Mouse (Mus musculus): Measurements from ENCODE around the gene Slc22a8. TPM values are rescaled to one million over a fixed set of nuclear protein-coding genes. Genes with fewer than 3 reads are reported as not detected.

Gene Slc22a8
- polyA plus RNA-seq, 1 experiment from 2014 or later, result 0.04 TPM

DNA sequence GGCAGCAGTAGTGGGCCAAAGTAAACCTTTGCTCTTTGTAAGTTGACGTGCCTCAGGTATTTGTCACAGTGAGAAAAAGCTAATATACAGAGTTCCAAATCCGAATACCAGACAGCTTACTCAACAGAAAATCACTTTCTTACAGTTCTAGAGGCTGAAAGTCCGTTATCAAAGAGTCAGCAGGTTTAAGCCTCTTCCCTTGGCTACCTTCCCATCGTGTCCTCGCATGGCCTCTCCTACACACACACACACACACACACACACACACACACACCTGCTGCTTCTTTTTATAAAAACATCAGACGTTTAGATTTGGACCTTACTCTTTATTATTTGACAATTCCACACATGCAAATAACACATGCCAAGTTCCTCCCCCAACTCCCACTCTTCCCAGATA, 39.8 kb downstream of the Slc22a8 start:
- H3K9me3 ChIP-seq, result peaks cover 3% of the 10 kb centered on the region; the same call in 1 of the 2 replicates
- no peak overlapping the region for H3K27ac ChIP-seq (replicated peaks)
- ATAC-seq (ENCODE audit: extremely low read depth, insufficient number of reproducible peaks, low FRiP score, low TSS enrichment), result no peak
- no peaks in the 10 kb centered on the region for H3K4me1 ChIP-seq
- peaks cover 2% of the 10 kb centered on the region; the same call in 1 of the 2 replicates for H3K27me3 ChIP-seq (replicated peaks)
- H3K4me2 ChIP-seq, result no peak overlapping the region
- no peak overlapping the region for H3K4me3 ChIP-seq
- H3K9ac ChIP-seq, result no peak overlapping the region
- H3K36me3 ChIP-seq, result no peaks in the 10 kb centered on the region
- 74% methylated on average over 6 of the region's 6 CpGs for WGBS

DNA sequence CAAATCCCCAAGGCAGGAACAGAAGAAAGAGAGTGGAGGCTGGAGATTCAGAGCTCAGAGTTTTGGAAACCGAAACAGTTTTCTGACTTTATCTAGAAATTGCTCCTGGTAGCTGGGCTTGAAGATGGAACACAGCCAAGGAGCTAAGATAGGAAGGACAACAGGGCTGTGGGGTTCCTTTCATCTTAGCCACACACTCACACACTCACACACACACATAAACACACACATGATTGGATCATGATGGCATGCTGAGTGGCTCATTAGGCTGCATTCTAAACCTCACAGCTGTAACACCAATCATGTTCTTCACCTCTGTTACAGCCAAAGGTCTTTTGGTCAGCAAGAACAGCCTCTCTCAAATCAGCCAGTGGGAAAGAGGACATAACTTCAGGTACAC, 41.0 kb downstream of the Slc22a8 start:
- ATAC-seq (ENCODE audit: extremely low read depth, insufficient number of reproducible peaks, low FRiP score, low TSS enrichment), result no peak
- Histone ChIP-seq H3K4me3 (no peak overlapping the region), H3K36me3 (no peaks in the 10 kb centered on the region), H3K27ac (replicated peaks) (no peak overlapping the region), H3K4me1 (no peaks in the 10 kb centered on the region), H3K27me3 (replicated peaks) (no peaks in the 10 kb centered on the region), H3K4me2 (no peak overlapping the region), H3K9ac (no peak overlapping the region), H3K9me3 (peaks cover 3% of the 10 kb centered on the region; the same call in 1 of the 2 replicates)
- 52% methylated on average over 1 of the region's 1 CpGs for WGBS

DNA sequence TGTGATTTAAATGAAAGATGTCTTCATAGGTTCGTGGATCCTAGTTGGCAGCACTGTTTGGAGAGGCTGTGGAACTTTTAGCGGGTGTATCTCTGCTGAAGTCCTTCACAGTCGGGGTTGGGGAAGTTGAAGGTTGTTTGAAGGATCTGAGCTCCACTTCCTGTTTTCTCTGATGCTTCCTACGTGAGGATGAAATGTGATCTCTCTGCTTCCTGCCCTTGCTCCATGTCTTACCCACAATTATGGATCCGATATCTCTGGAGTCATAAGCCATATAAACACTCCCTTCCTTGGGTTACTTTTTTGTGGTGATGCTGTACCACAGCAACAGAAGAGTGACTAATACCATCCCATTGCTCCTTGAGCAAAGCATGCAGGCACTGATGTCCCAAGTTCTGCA, 51.0 kb downstream of the Slc22a8 start:
- Histone ChIP-seq H3K4me1 (no peaks in the 10 kb centered on the region), H3K27ac (replicated peaks) (no peak overlapping the region), H3K4me3 (no peak overlapping the region), H3K36me3 (no peaks in the 10 kb centered on the region), H3K9me3 (no peaks in the 10 kb centered on the region), H3K4me2 (no peak overlapping the region), H3K9ac (no peak overlapping the region), H3K27me3 (replicated peaks) (no peaks in the 10 kb centered on the region)
- 41% methylated on average over 5 of the region's 5 CpGs for WGBS
- ATAC-seq (ENCODE audit: extremely low read depth, insufficient number of reproducible peaks, low FRiP score, low TSS enrichment), result no peak

- ATAC-seq (ENCODE audit: extremely low read depth, insufficient number of reproducible peaks, low FRiP score, low TSS enrichment), result no peak
- Histone ChIP-seq H3K9me3 (no peaks in the 10 kb centered on the region), H3K4me1 (no peaks in the 10 kb centered on the region), H3K36me3 (no peaks in the 10 kb centered on the region), H3K4me2 (no peak overlapping the region), H3K9ac (no peak overlapping the region), H3K27me3 (replicated peaks) (no peaks in the 10 kb centered on the region), H3K27ac (replicated peaks) (no peak overlapping the region), H3K4me3 (no peak overlapping the region)
- 71% methylated on average over 2 of the region's 2 CpGs for WGBS
Observed at GRCm38 (mm10) chr19:8646393-8646792, 55.3 kb downstream of the Slc22a8 start.

GRCm38 (mm10) chr19:8655833-8656232, 64.8 kb downstream of the Slc22a8 start:
- no peaks in the 10 kb centered on the region for H3K36me3 ChIP-seq
- no peak overlapping the region for H3K9ac ChIP-seq
- H3K9me3 ChIP-seq, result no peaks in the 10 kb centered on the region
- no peak overlapping the region for H3K4me3 ChIP-seq
- H3K27me3 ChIP-seq (replicated peaks), result peaks cover 5% of the 10 kb centered on the region
- peaks cover 5% of the 10 kb centered on the region for H3K4me1 ChIP-seq
- no peak overlapping the region for H3K4me2 ChIP-seq
- H3K27ac ChIP-seq (replicated peaks), result 0 out of 2 replicates have a peak overlapping the region, but pooled peaks have one; percentile 0
- ATAC-seq (ENCODE audit: extremely low read depth, insufficient number of reproducible peaks, low FRiP score, low TSS enrichment), result no peak

DNA sequence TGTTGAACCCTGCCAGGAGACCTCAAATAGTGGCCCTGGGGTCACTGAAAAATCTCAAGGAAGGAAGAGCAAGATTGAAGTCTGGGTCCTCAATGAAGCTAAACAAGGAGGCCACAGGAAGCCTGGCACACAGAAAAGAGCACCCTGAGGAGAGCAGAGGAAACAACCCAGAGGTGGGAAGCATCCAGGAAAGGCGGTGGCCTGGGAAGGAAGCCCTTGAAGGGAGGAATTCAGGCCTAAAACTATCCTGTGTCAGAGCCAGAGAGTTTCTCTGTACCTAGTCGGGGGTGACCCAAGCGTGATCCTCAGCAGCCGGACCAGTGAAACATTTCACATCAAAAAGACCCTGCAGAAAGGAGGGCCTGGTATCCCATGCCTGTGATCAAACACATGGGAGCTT, 65.3 kb downstream of the Slc22a8 start:
- 63% methylated on average over 4 of the region's 4 CpGs for whole genome bisulfite sequencing
- no peaks in the 10 kb centered on the region for H3K36me3 ChIP-seq
- no peak overlapping the region for H3K9ac ChIP-seq
- H3K4me1 ChIP-seq, result peaks cover 6% of the 10 kb centered on the region
- no peak overlapping the region for H3K4me2 ChIP-seq
- 0 out of 2 replicates have a peak overlapping the region, but pooled peaks have one; percentile 0 for H3K27ac ChIP-seq (replicated peaks)
- no peak for ATAC-seq (ENCODE audit: extremely low read depth, insufficient number of reproducible peaks, low FRiP score, low TSS enrichment)
- H3K27me3 ChIP-seq (replicated peaks), result peaks cover 9% of the 10 kb centered on the region
- H3K9me3 ChIP-seq, result no peaks in the 10 kb centered on the region
- no peak overlapping the region for H3K4me3 ChIP-seq

Other genes with a start within 250 kb of the Slc22a8 start
- 0.09 TPM in 1 of 2 replicates, not detected in the other for gene Slc22a30, start 186.1 kb upstream of the Slc22a8 start, polyA plus RNA-seq (2015; fragmentation: Nextera tagmentation; extraction: Ambion mirVana)
- not detected in 2 replicates for gene Slc22a6, start 26.8 kb downstream of the Slc22a8 start, polyA plus RNA-seq (2015; fragmentation: Nextera tagmentation; extraction: Ambion mirVana)
- gene Chrm1, start 72.5 kb downstream of the Slc22a8 start, polyA plus RNA-seq (2015; fragmentation: Nextera tagmentation; extraction: Ambion mirVana), result 0.04 TPM in 1 of 2 replicates, not detected in the other
- 72.8 and 74.8 TPM in 2 replicates for gene Slc3a2, start 132.1 kb downstream of the Slc22a8 start, polyA plus RNA-seq (2015; fragmentation: Nextera tagmentation; extraction: Ambion mirVana)
- gene Wdr74, start 144.6 kb downstream of the Slc22a8 start, polyA plus RNA-seq (2015; fragmentation: Nextera tagmentation; extraction: Ambion mirVana), result 54.1 and 60.0 TPM in 2 replicates
- gene 1700092M07Rik, start 149.5 kb downstream of the Slc22a8 start, polyA plus RNA-seq (2015; fragmentation: Nextera tagmentation; extraction: Ambion mirVana), result 1.3 and 1.4 TPM in 2 replicates
- 81.1 and 87.5 TPM in 2 replicates for gene Stx5a, start 150.2 kb downstream of the Slc22a8 start, polyA plus RNA-seq (2015; fragmentation: Nextera tagmentation; extraction: Ambion mirVana)
- 123 and 124 TPM in 2 replicates for gene Nxf1, start 165.8 kb downstream of the Slc22a8 start, polyA plus RNA-seq (2015; fragmentation: Nextera tagmentation; extraction: Ambion mirVana)
- 154 and 167 TPM in 2 replicates for gene Tmem223, start 179.7 kb downstream of the Slc22a8 start, polyA plus RNA-seq (2015; fragmentation: Nextera tagmentation; extraction: Ambion mirVana)
- gene Tmem179b, start 183.2 kb downstream of the Slc22a8 start, polyA plus RNA-seq (2015; fragmentation: Nextera tagmentation; extraction: Ambion mirVana), result 54.5 and 60.7 TPM in 2 replicates
- gene Taf6l, start 195.2 kb downstream of the Slc22a8 start, polyA plus RNA-seq (2015; fragmentation: Nextera tagmentation; extraction: Ambion mirVana), result 18.2 and 19.6 TPM in 2 replicates
- gene Polr2g, start 207.3 kb downstream of the Slc22a8 start, polyA plus RNA-seq (2015; fragmentation: Nextera tagmentation; extraction: Ambion mirVana), result 129 and 143 TPM in 2 replicates
- 3.7 and 3.9 TPM in 2 replicates for gene Zbtb3, start 211.3 kb downstream of the Slc22a8 start, polyA plus RNA-seq (2015; fragmentation: Nextera tagmentation; extraction: Ambion mirVana)
- gene Ttc9c, start 228.1 kb downstream of the Slc22a8 start, polyA plus RNA-seq (2015; fragmentation: Nextera tagmentation; extraction: Ambion mirVana), result 32.9 and 38.9 TPM in 2 replicates
- gene Hnrnpul2, start 228.8 kb downstream of the Slc22a8 start, polyA plus RNA-seq (2015; fragmentation: Nextera tagmentation; extraction: Ambion mirVana), result 2.9 TPM in 2 replicates
- gene AC129217.1, start 238.5 kb downstream of the Slc22a8 start, polyA plus RNA-seq (2015; fragmentation: Nextera tagmentation; extraction: Ambion mirVana), result not detected in 2 replicates
- 44.6 and 45.3 TPM in 2 replicates for gene Bscl2, start 246.2 kb downstream of the Slc22a8 start, polyA plus RNA-seq (2015; fragmentation: Nextera tagmentation; extraction: Ambion mirVana)
- 2.2 TPM in 2 replicates for gene Gng3, start 247.9 kb downstream of the Slc22a8 start, polyA plus RNA-seq (2015; fragmentation: Nextera tagmentation; extraction: Ambion mirVana)